Mouse (Mus musculus): ENCODE measurements around the gene Kcnk4.

Kcnk4 gene

GRCm38 (mm10) chr19:6936299-6936698 lies 2.0 kb upstream of the Kcnk4 start:
- DNase-seq, result no peak

- peak; percentile 61 for DNase-seq
These were observed 700 bp downstream of the Kcnk4 start for GRCm38 (mm10) chr19:6933436-6934194.

- DNase-seq, result no peak
These were observed 1.2 kb downstream of the Kcnk4 start for GRCm38 (mm10) chr19:6933102-6933435.

GRCm38 (mm10) chr19:6932018-6932417 lies 2.3 kb downstream of the Kcnk4 start:
- DNase-seq, result no peak

GRCm38 (mm10) chr19:6931002-6931401 lies 3.3 kb downstream of the Kcnk4 start:
- DNase-seq, result no peak

- no peak for DNase-seq
These were observed 6.2 kb downstream of the Kcnk4 start for GRCm38 (mm10) chr19:6928080-6928479.

- DNase-seq, result no peak
These were observed 7.6 kb downstream of the Kcnk4 start for GRCm38 (mm10) chr19:6926559-6927255.

- DNase-seq, result no peak
These were observed 8.5 kb downstream of the Kcnk4 start for GRCm38 (mm10) chr19:6925611-6926329.

- DNase-seq, result no peak
These were observed 9.1 kb downstream of the Kcnk4 start, which contains the start of gene Catsperz for GRCm38 (mm10) chr19:6925307-6925573. Catsperz (minus strand) TSS chr19:6925380.

GRCm38 (mm10) chr19:6924461-6925306 lies 9.6 kb downstream of the Kcnk4 start:
- peak; percentile 80 for DNase-seq

- no peak for DNase-seq
These were observed 11.2 kb downstream of the Kcnk4 start for GRCm38 (mm10) chr19:6922901-6923735.

GRCm38 (mm10) chr19:6921647-6922567 lies 12.4 kb downstream of the Kcnk4 start, which contains the start of gene Esrra:
Esrra (minus strand) TSS chr19:6921813.
- peak; percentile 100 for DNase-seq

- no peak for DNase-seq
These were observed 13.3 kb downstream of the Kcnk4 start for GRCm38 (mm10) chr19:6920741-6921636.

GRCm38 (mm10) chr19:6919876-6920740 lies 14.2 kb downstream of the Kcnk4 start:
- DNase-seq, result no peak

GRCm38 (mm10) chr19:6919431-6919830 lies 14.9 kb downstream of the Kcnk4 start:
- DNase-seq, result no peak

GRCm38 (mm10) chr19:6918321-6918720 lies 16.0 kb downstream of the Kcnk4 start:
- DNase-seq, result no peak

GRCm38 (mm10) chr19:6916496-6916895 lies 17.8 kb downstream of the Kcnk4 start:
- no peak for DNase-seq

- DNase-seq, result peak; percentile 2
These were observed 19.0 kb downstream of the Kcnk4 start for GRCm38 (mm10) chr19:6915276-6915675.

GRCm38 (mm10) chr19:6914540-6914939 lies 19.8 kb downstream of the Kcnk4 start:
- DNase-seq, result peak; percentile 3
